Mouse (Mus musculus): ENCODE measurements around the gene Palld. TPM values are rescaled to one million over a fixed set of nuclear protein-coding genes. Genes with fewer than 3 reads are reported as not detected.

The Palld gene
- polyA plus RNA-seq, 1 experiment from 2014 or later: 83.1 TPM

- Histone ChIP-seq H3K4me3 (replicated peaks; ENCODE audit: low read length) (no peak overlapping the region), H3K36me3 (ENCODE audit: control insufficient read depth, insufficient read depth, low read length) (no peaks in the 10 kb centered on the region), H3K4me1 (ENCODE audit: control insufficient read depth, insufficient read depth, low read length) (peaks cover 7% of the 10 kb centered on the region; the same call in 1 of the 2 replicates), H3K27ac (ENCODE audit: low read length) (no peak overlapping the region), H3K4me2 (ENCODE audit: low read depth, low read length) (no peak overlapping the region), H3K9me3 (replicated peaks; ENCODE audit: control insufficient read depth, low read length) (no peaks in the 10 kb centered on the region), H3K27me3 (ENCODE audit: control insufficient read depth, insufficient read depth, low read length) (no peaks in the 10 kb centered on the region), H3K9ac (ENCODE audit: low read length) (no peak overlapping the region)
- ATAC-seq (ENCODE audit: insufficient read depth, low FRiP score): no peak
- WGBS: 55% methylated on average over 4 of the region's 4 CpGs
Observed at GRCm38 (mm10) chr8:61569721-61570120, 332.8 kb downstream of the Palld start.

- no peak overlapping the region for H3K9ac ChIP-seq (ENCODE audit: low read length)
- ATAC-seq (ENCODE audit: insufficient read depth, low FRiP score): no peak
- H3K27ac ChIP-seq (ENCODE audit: low read length): no peak overlapping the region
- H3K4me3 ChIP-seq (replicated peaks; ENCODE audit: low read length): no peak overlapping the region
- H3K4me1 ChIP-seq (ENCODE audit: control insufficient read depth, insufficient read depth, low read length): peaks cover 3% of the 10 kb centered on the region; the same call in 1 of the 2 replicates
- H3K27me3 ChIP-seq (ENCODE audit: control insufficient read depth, insufficient read depth, low read length): no peaks in the 10 kb centered on the region
- H3K36me3 ChIP-seq (ENCODE audit: control insufficient read depth, insufficient read depth, low read length): no peaks in the 10 kb centered on the region
- H3K4me2 ChIP-seq (ENCODE audit: low read depth, low read length): no peak overlapping the region
- no peaks in the 10 kb centered on the region for H3K9me3 ChIP-seq (replicated peaks; ENCODE audit: control insufficient read depth, low read length)
Observed at GRCm38 (mm10) chr8:61569211-61569610, 333.3 kb downstream of the Palld start.

- Histone ChIP-seq H3K36me3 (ENCODE audit: control insufficient read depth, insufficient read depth, low read length) (no peaks in the 10 kb centered on the region), H3K4me3 (replicated peaks; ENCODE audit: low read length) (no peak overlapping the region), H3K27ac (ENCODE audit: low read length) (no peak overlapping the region), H3K9me3 (replicated peaks; ENCODE audit: control insufficient read depth, low read length) (no peaks in the 10 kb centered on the region), H3K27me3 (ENCODE audit: control insufficient read depth, insufficient read depth, low read length) (no peaks in the 10 kb centered on the region), H3K4me1 (ENCODE audit: control insufficient read depth, insufficient read depth, low read length) (peaks cover 12% of the 10 kb centered on the region; the same call in 1 of the 2 replicates), H3K9ac (ENCODE audit: low read length) (no peak overlapping the region), H3K4me2 (ENCODE audit: low read depth, low read length) (no peak overlapping the region)
- no peak for ATAC-seq (ENCODE audit: insufficient read depth, low FRiP score)
- 52% methylated on average over 4 of the region's 4 CpGs for WGBS
Observed at GRCm38 (mm10) chr8:61563378-61563777, 339.1 kb downstream of the Palld start.

- Histone ChIP-seq H3K36me3 (ENCODE audit: control insufficient read depth, insufficient read depth, low read length) (no peaks in the 10 kb centered on the region), H3K9ac (ENCODE audit: low read length) (no peak overlapping the region), H3K4me1 (ENCODE audit: control insufficient read depth, insufficient read depth, low read length) (peaks cover 12% of the 10 kb centered on the region; the same call in 1 of the 2 replicates), H3K4me2 (ENCODE audit: low read depth, low read length) (no peak overlapping the region), H3K4me3 (replicated peaks; ENCODE audit: low read length) (no peak overlapping the region), H3K27ac (ENCODE audit: low read length) (no peak overlapping the region), H3K27me3 (ENCODE audit: control insufficient read depth, insufficient read depth, low read length) (no peaks in the 10 kb centered on the region), H3K9me3 (replicated peaks; ENCODE audit: control insufficient read depth, low read length) (no peaks in the 10 kb centered on the region)
- WGBS: 86% methylated on average over 4 of the region's 4 CpGs
- ATAC-seq (ENCODE audit: insufficient read depth, low FRiP score): no peak
Observed at GRCm38 (mm10) chr8:61562626-61563025, 339.9 kb downstream of the Palld start.

- H3K4me2 ChIP-seq (ENCODE audit: low read depth, low read length): no peak overlapping the region
- H3K27ac ChIP-seq (ENCODE audit: low read length): no peak overlapping the region
- no peak overlapping the region for H3K4me3 ChIP-seq (replicated peaks; ENCODE audit: low read length)
- no peaks in the 10 kb centered on the region for H3K27me3 ChIP-seq (ENCODE audit: control insufficient read depth, insufficient read depth, low read length)
- H3K4me1 ChIP-seq (ENCODE audit: control insufficient read depth, insufficient read depth, low read length): peaks cover 16% of the 10 kb centered on the region
- no peak overlapping the region for H3K9ac ChIP-seq (ENCODE audit: low read length)
- H3K36me3 ChIP-seq (ENCODE audit: control insufficient read depth, insufficient read depth, low read length): no peaks in the 10 kb centered on the region
- 93% methylated on average over 5 of the region's 5 CpGs for WGBS
- no peaks in the 10 kb centered on the region for H3K9me3 ChIP-seq (replicated peaks; ENCODE audit: control insufficient read depth, low read length)
- no peak for ATAC-seq (ENCODE audit: insufficient read depth, low FRiP score)
Observed at GRCm38 (mm10) chr8:61561220-61561619, 341.3 kb downstream of the Palld start.

GRCm38 (mm10) chr8:61559979-61560378 is 342.5 kb downstream of the Palld start:
- no peaks in the 10 kb centered on the region for H3K36me3 ChIP-seq (ENCODE audit: control insufficient read depth, insufficient read depth, low read length)
- no peaks in the 10 kb centered on the region for H3K27me3 ChIP-seq (ENCODE audit: control insufficient read depth, insufficient read depth, low read length)
- no peaks in the 10 kb centered on the region for H3K9me3 ChIP-seq (replicated peaks; ENCODE audit: control insufficient read depth, low read length)
- no peak overlapping the region for H3K9ac ChIP-seq (ENCODE audit: low read length)
- no peak overlapping the region for H3K4me2 ChIP-seq (ENCODE audit: low read depth, low read length)
- no peak overlapping the region for H3K27ac ChIP-seq (ENCODE audit: low read length)
- WGBS: 82% methylated on average over 4 of the region's 4 CpGs
- ATAC-seq (ENCODE audit: insufficient read depth, low FRiP score): no peak
- H3K4me1 ChIP-seq (ENCODE audit: control insufficient read depth, insufficient read depth, low read length): peaks cover 28% of the 10 kb centered on the region
- H3K4me3 ChIP-seq (replicated peaks; ENCODE audit: low read length): no peak overlapping the region

- H3K36me3 ChIP-seq (ENCODE audit: control insufficient read depth, insufficient read depth, low read length): no peaks in the 10 kb centered on the region
- H3K4me3 ChIP-seq (replicated peaks; ENCODE audit: low read length): no peak overlapping the region
- no peak for ATAC-seq (ENCODE audit: insufficient read depth, low FRiP score)
- H3K27ac ChIP-seq (ENCODE audit: low read length): peak overlapping the region; percentile 50
- peaks cover 28% of the 10 kb centered on the region for H3K4me1 ChIP-seq (ENCODE audit: control insufficient read depth, insufficient read depth, low read length)
- H3K9me3 ChIP-seq (replicated peaks; ENCODE audit: control insufficient read depth, low read length): no peaks in the 10 kb centered on the region
- WGBS: 46% methylated on average over 5 of the region's 5 CpGs
- no peak overlapping the region for H3K4me2 ChIP-seq (ENCODE audit: low read depth, low read length)
- no peak overlapping the region for H3K9ac ChIP-seq (ENCODE audit: low read length)
- no peaks in the 10 kb centered on the region for H3K27me3 ChIP-seq (ENCODE audit: control insufficient read depth, insufficient read depth, low read length)
Observed at GRCm38 (mm10) chr8:61559450-61559849, 343.0 kb downstream of the Palld start.

GRCm38 (mm10) chr8:61558051-61558846 is 344.2 kb downstream of the Palld start:
- H3K27ac ChIP-seq (ENCODE audit: low read length): no peak overlapping the region
- no peaks in the 10 kb centered on the region for H3K27me3 ChIP-seq (ENCODE audit: control insufficient read depth, insufficient read depth, low read length)
- H3K9ac ChIP-seq (ENCODE audit: low read length): no peak overlapping the region
- no peaks in the 10 kb centered on the region for H3K9me3 ChIP-seq (replicated peaks; ENCODE audit: control insufficient read depth, low read length)
- H3K4me3 ChIP-seq (replicated peaks; ENCODE audit: low read length): no peak overlapping the region
- H3K4me1 ChIP-seq (ENCODE audit: control insufficient read depth, insufficient read depth, low read length): peaks cover 31% of the 10 kb centered on the region
- no peak overlapping the region for H3K4me2 ChIP-seq (ENCODE audit: low read depth, low read length)
- no peaks in the 10 kb centered on the region for H3K36me3 ChIP-seq (ENCODE audit: control insufficient read depth, insufficient read depth, low read length)
- WGBS: 74% methylated on average over 12 of the region's 12 CpGs
- ATAC-seq (ENCODE audit: insufficient read depth, low FRiP score): no peak

GRCm38 (mm10) chr8:61557036-61557435 is 345.5 kb downstream of the Palld start:
- no peaks in the 10 kb centered on the region for H3K9me3 ChIP-seq (replicated peaks; ENCODE audit: control insufficient read depth, low read length)
- H3K27me3 ChIP-seq (ENCODE audit: control insufficient read depth, insufficient read depth, low read length): no peaks in the 10 kb centered on the region
- H3K4me2 ChIP-seq (ENCODE audit: low read depth, low read length): no peak overlapping the region
- no peak overlapping the region for H3K9ac ChIP-seq (ENCODE audit: low read length)
- ATAC-seq (ENCODE audit: insufficient read depth, low FRiP score): no peak
- no peak overlapping the region for H3K4me3 ChIP-seq (replicated peaks; ENCODE audit: low read length)
- H3K27ac ChIP-seq (ENCODE audit: low read length): no peak overlapping the region
- peaks cover 42% of the 10 kb centered on the region for H3K4me1 ChIP-seq (ENCODE audit: control insufficient read depth, insufficient read depth, low read length)
- no peaks in the 10 kb centered on the region for H3K36me3 ChIP-seq (ENCODE audit: control insufficient read depth, insufficient read depth, low read length)

Data from stomach, embryonic 16.5 days (tissue).